Mouse (Mus musculus) hindbrain, embryonic 10.5 days (tissue): ENCODE data around the gene Ncoa3. TPM values are rescaled to one million over a fixed set of nuclear protein-coding genes. Genes with fewer than 3 reads are reported as not detected.

Experiments used
- DNase-seq: peaks from one replicate; pipeline ENCODE4 v3.0.0-alpha.2; 2017; ENCODE audit warnings: low spot score
- H3K27ac ChIP-seq: fragments of 300-500 bp; sonication (generic); 2 replicates; pipeline ENCODE4 v1.5.1; 2016; ENCODE audit warnings: mild to moderate bottlenecking, moderate library complexity
- H3K27me3 ChIP-seq: fragments of 300-500 bp; sonication (generic); 2 replicates; pipeline ENCODE4 v1.6.1; 2016; ENCODE audit warnings: mild to moderate bottlenecking; ENCODE audit not compliant: poor library complexity, insufficient read depth, severe bottlenecking
- H3K36me3 ChIP-seq: fragments of 300-500 bp; sonication (generic); 2 replicates; pipeline ENCODE4 v1.6.1; 2016; ENCODE audit warnings: mild to moderate bottlenecking, moderate library complexity
- H3K4me1 ChIP-seq: fragments of 300-500 bp; sonication (generic); replicated peaks from 2 replicates; pipeline ENCODE4 v1.6.1; 2016; ENCODE audit warnings: mild to moderate bottlenecking
- H3K4me3 ChIP-seq: fragments of 300-500 bp; sonication (generic); 2 replicates; pipeline ENCODE4 v1.5.1; 2016; ENCODE audit warnings: mild to moderate bottlenecking, moderate library complexity
- H3K9me3 ChIP-seq: fragments of 300-500 bp; sonication (generic); 2 replicates; pipeline ENCODE4 v1.6.1; 2016; ENCODE audit warnings: mild to moderate bottlenecking, moderate library complexity
- WGBS: fragments of 180-500 bp; shearing (Covaris S2); methylation state at CpG from one replicate; pipeline ENCODE4 v1.1.7; 2016; 5-methylcytosine and 5-hydroxymethylcytosine counted together
- polyA plus RNA-seq: library from polyadenylated mRNA; unstranded; fragments of >200 nt; fragmentation: Nextera tagmentation; extraction: Ambion mirVana; gene quantifications from 2 replicates; pipeline ENCODE4 v1.2.1, GENCODE M21; 2016

The Ncoa3 gene
- polyA plus RNA-seq, 1 experiment from 2014 or later, result 14.6 TPM

- 63% methylated on average over 5 of the region's 5 CpGs for WGBS
- no peaks in the 10 kb centered on the region for H3K27me3 ChIP-seq
- H3K9me3 ChIP-seq, result no peaks in the 10 kb centered on the region
- no peak overlapping the region for H3K4me3 ChIP-seq
- no peak overlapping the region for H3K27ac ChIP-seq
- H3K4me1 ChIP-seq, result no peaks in the 10 kb centered on the region
- no peak for DNase-seq
- no peaks in the 10 kb centered on the region for H3K36me3 ChIP-seq
These were observed 15.6 kb upstream of the Ncoa3 start for GRCm38 (mm10) chr2:165976874-165977273.

DNA sequence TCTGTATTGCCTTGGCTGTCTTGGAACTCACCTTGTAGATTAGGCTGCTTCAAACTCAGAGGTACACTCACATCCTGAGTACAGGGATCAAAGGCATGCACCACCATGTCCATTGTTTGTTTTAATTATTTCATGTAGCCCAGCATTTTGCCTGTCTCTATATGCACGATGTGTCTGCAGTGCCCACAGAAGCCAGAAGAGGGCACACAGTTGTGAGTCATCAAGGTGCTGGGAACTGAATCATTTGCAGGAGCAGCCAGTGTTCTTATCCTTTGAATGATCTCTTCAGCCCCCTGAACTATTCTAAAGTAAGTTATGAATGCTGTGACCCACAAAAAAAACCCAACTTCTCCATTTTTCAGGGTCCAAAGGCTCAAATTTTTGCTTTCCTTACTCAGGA, 14.3 kb upstream of the Ncoa3 start:
- Histone ChIP-seq H3K27ac (no peak overlapping the region), H3K4me3 (no peak overlapping the region), H3K9me3 (no peaks in the 10 kb centered on the region), H3K4me1 (0 out of 2 replicates have a peak, but pooled peaks cover 8% of the 10 kb centered on the region), H3K27me3 (no peaks in the 10 kb centered on the region), H3K36me3 (no peaks in the 10 kb centered on the region)
- WGBS, result 98% methylated on average over 1 of the region's 1 CpGs
- no peak for DNase-seq

- Histone ChIP-seq H3K9me3 (no peaks in the 10 kb centered on the region), H3K27me3 (no peaks in the 10 kb centered on the region), H3K27ac (no peak overlapping the region), H3K4me3 (no peak overlapping the region), H3K4me1 (0 out of 2 replicates have a peak, but pooled peaks cover 8% of the 10 kb centered on the region), H3K36me3 (no peaks in the 10 kb centered on the region)
- DNase-seq, result no peak
- 72% methylated on average over 6 of the region's 6 CpGs for WGBS
These were observed 11.0 kb upstream of the Ncoa3 start for GRCm38 (mm10) chr2:165981248-165981977.

DNA sequence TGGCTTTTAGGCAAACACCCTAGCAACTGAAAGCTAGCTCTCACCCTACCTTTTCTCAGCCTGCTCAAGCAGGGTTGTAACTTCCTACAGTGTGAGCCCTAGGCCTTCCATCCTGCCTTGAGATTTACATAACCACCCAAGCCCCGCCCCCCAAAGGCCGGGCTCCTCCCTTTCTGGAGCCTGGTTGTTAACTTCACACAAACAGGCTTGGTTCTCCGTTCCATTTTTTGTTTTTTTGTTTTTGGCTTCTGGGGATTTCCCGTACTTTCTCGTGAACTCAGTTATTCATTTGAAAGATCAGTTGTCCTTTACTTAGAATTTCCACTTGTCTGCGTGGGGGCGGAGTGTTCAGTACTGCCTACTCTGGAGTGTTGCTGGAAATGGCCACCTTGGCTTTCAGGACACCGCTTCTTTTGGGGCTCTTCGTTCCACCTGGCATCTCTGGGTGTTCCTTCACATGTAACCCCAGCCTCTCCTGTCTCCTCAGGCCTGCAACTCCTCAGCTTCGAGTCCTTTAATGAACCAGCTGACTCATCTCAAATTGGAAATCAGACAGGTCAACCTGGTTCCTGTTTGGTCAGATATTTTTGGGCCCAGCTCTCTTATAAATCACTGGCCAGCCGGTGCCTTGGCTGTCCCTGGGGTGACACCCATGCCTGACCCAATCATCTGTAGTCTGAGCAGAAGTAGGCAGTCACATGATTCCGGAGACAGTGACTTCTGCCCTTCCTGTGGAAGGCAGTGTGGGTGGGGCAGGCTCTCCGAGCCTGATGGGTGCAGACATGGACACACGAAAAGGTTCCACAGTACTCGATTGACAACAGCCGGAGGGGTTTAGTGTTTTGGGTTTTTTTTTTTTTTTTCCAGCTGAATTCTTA, 9.7 kb upstream of the Ncoa3 start:
- no peaks in the 10 kb centered on the region for H3K27me3 ChIP-seq

GRCm38 (mm10) chr2:165984318-165984717, 8.1 kb upstream of the Ncoa3 start:
- no peak overlapping the region for H3K27ac ChIP-seq
- H3K4me1 ChIP-seq, result peaks cover 25% of the 10 kb centered on the region
- DNase-seq, result no peak
- no peaks in the 10 kb centered on the region for H3K27me3 ChIP-seq
- H3K4me3 ChIP-seq, result no peak overlapping the region
- no peaks in the 10 kb centered on the region for H3K9me3 ChIP-seq
- WGBS, result 97% methylated on average over 1 of the region's 1 CpGs
- H3K36me3 ChIP-seq, result no peaks in the 10 kb centered on the region

More for the DNA sequence above, 9.7 kb upstream of the Ncoa3 start:
- H3K4me3 ChIP-seq, result no peak overlapping the region
- WGBS, result 65% methylated on average over 16 of the region's 16 CpGs
- H3K36me3 ChIP-seq, result no peaks in the 10 kb centered on the region
- peaks cover 19% of the 10 kb centered on the region for H3K4me1 ChIP-seq
- no peaks in the 10 kb centered on the region for H3K9me3 ChIP-seq
- H3K27ac ChIP-seq, result 0 out of 2 replicates have a peak overlapping the region, but pooled peaks have one; percentile 50
- DNase-seq, result no peak

- no peak for DNase-seq
- Histone ChIP-seq H3K27me3 (no peaks in the 10 kb centered on the region), H3K4me1 (peaks cover 25% of the 10 kb centered on the region), H3K9me3 (no peaks in the 10 kb centered on the region), H3K4me3 (no peak overlapping the region), H3K36me3 (no peaks in the 10 kb centered on the region), H3K27ac (no peak overlapping the region)
- WGBS, result 88% methylated on average over 6 of the region's 6 CpGs
These were observed 7.5 kb upstream of the Ncoa3 start for GRCm38 (mm10) chr2:165984891-165985290.

DNA sequence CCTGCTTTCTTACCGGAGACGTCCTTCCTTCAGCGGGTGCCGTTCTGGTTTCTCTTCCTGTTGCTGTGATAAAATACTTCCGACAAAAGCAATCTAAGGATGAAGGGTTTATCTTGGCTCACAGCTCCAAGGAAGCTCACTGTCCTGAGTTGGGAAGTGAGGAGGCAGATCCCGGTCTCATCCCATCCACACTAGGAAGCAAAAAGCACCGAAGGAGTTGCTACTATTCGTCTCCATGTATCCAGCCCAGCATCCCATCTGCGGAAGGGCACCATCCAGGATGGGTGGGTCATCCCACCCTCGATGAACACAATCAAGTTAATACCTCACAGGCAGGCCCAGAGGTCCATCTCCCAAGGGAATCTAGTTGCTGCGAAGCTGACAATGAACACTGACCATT, 6.9 kb upstream of the Ncoa3 start:
- Histone ChIP-seq H3K9me3 (no peaks in the 10 kb centered on the region), H3K36me3 (no peaks in the 10 kb centered on the region), H3K4me1 (peaks cover 25% of the 10 kb centered on the region), H3K27ac (no peak overlapping the region), H3K4me3 (no peak overlapping the region), H3K27me3 (no peaks in the 10 kb centered on the region)
- DNase-seq, result no peak
- WGBS, result 90% methylated on average over 11 of the region's 11 CpGs

DNA sequence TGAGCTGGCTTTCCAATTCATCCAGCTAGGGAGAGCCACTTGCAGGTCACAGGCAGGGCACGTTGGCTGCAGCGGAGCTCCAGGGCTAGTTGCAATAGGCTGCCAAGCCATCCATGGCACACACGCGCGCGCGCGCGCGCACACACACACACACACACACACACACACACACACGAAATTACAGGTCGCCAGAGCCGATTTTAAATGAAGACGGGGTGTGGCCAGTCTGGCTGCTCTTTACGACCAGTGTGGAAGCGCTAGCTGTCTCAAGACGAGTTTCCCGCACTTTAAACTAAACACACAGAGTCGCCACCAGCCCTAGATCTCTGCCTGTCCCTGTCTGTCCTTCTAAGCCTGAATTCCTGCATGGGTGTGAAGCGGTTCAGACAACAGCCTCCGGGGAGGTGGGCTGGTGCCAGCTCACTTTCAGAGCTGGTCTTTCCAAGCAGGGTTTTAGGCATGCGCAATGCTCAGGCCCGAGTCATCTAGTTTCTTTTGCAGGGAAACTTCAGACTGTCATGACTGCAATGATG, 5.4 kb upstream of the Ncoa3 start:
- H3K27ac ChIP-seq, result peak overlapping the region; percentile 87
- no peaks in the 10 kb centered on the region for H3K27me3 ChIP-seq
- DNase-seq, result peak; percentile 74
- peaks cover 27% of the 10 kb centered on the region for H3K4me1 ChIP-seq
- peak overlapping the region; percentile 55 for H3K4me3 ChIP-seq
- no peaks in the 10 kb centered on the region for H3K9me3 ChIP-seq
- H3K36me3 ChIP-seq, result no peaks in the 10 kb centered on the region
- 3% methylated on average over 23 of the region's 23 CpGs for WGBS

- WGBS, result 4% methylated on average over 35 of the region's 35 CpGs
- H3K27ac ChIP-seq, result peak overlapping the region; percentile 96
- no peaks in the 10 kb centered on the region for H3K27me3 ChIP-seq
- H3K9me3 ChIP-seq, result no peaks in the 10 kb centered on the region
- H3K4me3 ChIP-seq, result peak overlapping the region; percentile 96
- H3K36me3 ChIP-seq, result peaks cover 6% of the 10 kb centered on the region; the same call in 1 of the 2 replicates
- peaks cover 27% of the 10 kb centered on the region for H3K4me1 ChIP-seq
- DNase-seq, result peak; percentile 50
These were observed 901 bp downstream of the Ncoa3 start for GRCm38 (mm10) chr2:165993173-165993900.

DNA sequence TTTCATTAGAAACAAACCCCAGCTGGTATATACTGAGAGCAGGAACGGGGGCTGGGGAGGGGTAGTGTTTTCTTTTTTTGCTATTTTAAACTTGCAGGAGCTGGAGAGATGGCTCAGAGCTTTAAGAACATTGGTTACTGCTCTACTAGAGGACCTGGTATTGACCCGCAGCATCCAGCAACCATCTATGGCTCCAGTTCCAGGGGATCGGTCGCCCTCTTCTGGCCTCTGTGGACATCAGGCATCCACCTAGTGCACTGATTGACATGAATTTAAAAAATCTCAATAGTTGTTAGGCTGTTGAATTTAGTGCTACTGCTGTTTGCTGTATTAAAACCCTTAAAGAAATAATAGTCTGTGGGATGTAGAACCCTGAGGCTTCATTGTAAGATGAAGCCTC, 1.9 kb downstream of the Ncoa3 start:
- no peaks in the 10 kb centered on the region for H3K27me3 ChIP-seq
- H3K4me1 ChIP-seq, result peaks cover 36% of the 10 kb centered on the region
- H3K9me3 ChIP-seq, result no peaks in the 10 kb centered on the region
- WGBS, result 96% methylated on average over 4 of the region's 4 CpGs
- peaks cover 6% of the 10 kb centered on the region; the same call in 1 of the 2 replicates for H3K36me3 ChIP-seq
- no peak overlapping the region; the same call in 1 of the 2 replicates for H3K4me3 ChIP-seq
- no peak overlapping the region for H3K27ac ChIP-seq
- no peak for DNase-seq

DNA sequence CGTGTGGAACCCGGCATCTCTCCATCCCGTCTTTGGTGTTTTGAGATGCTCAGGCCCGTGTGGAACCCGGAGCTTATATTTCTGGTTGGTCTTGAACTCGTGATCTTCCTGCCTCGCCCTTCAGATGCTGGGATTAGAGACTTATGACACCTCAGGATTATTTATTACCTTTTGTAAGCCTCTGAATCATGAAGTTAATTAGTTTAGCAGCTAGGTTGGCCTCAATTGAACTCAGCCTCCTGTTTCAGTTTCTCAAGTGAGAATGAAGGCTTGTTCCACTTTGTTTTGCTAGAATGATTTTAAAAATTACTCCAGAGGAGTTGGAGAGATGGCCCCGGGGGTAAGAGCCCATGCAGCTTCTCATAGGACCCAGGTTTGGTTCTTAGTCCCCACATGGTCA, 3.3 kb downstream of the Ncoa3 start:
- peaks cover 6% of the 10 kb centered on the region; the same call in 1 of the 2 replicates for H3K36me3 ChIP-seq
- no peak overlapping the region for H3K27ac ChIP-seq
- H3K4me3 ChIP-seq, result no peak overlapping the region
- H3K9me3 ChIP-seq, result no peaks in the 10 kb centered on the region
- no peak for DNase-seq
- 90% methylated on average over 8 of the region's 8 CpGs for WGBS
- H3K27me3 ChIP-seq, result no peaks in the 10 kb centered on the region
- peaks cover 50% of the 10 kb centered on the region for H3K4me1 ChIP-seq

DNA sequence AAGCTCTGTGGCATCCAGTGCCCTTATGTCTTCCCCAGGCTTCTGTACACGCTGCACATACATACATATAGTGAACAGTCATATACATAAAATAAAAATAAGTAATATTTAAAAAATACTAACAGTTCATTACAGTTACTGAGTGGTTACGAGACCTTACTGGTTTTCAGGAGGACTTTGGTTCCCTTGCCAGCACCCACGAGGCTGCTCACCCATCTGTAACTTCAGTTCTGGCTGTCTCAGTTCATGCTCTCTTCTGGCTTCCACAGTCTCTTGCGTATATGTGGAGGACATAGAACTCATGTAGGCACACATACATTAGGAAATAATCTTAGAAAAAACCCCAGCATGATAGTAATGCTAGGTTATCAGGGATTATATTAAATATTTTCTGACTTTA, 3.7 kb downstream of the Ncoa3 start:
- Histone ChIP-seq H3K36me3 (peaks cover 6% of the 10 kb centered on the region; the same call in 1 of the 2 replicates), H3K9me3 (no peaks in the 10 kb centered on the region), H3K27ac (no peak overlapping the region), H3K4me1 (peaks cover 54% of the 10 kb centered on the region), H3K27me3 (no peaks in the 10 kb centered on the region), H3K4me3 (no peak overlapping the region)
- WGBS, result 92% methylated on average over 4 of the region's 4 CpGs
- DNase-seq, result no peak
